Mouse (Mus musculus) inflammation-experienced regulatory T-cells (primary cell): ENCODE measurements around the gene Anapc15-ps. TPM values are rescaled to one million over a fixed set of nuclear protein-coding genes. Genes with fewer than 3 reads are reported as not detected.

Experiments
- polyA plus RNA-seq, 2 experiments: library from polyadenylated mRNA; unstranded; fragments of 100-300 nt; shearing (Covaris generic); gene quantifications; one replicate each; pipeline ENCODE4 v1.2.1; 2017

Gene Anapc15-ps
- 1 to 10 TPM in 1 of 2 experiments, not detected in 1; 6.8 TPM for polyA plus RNA-seq

DNA sequence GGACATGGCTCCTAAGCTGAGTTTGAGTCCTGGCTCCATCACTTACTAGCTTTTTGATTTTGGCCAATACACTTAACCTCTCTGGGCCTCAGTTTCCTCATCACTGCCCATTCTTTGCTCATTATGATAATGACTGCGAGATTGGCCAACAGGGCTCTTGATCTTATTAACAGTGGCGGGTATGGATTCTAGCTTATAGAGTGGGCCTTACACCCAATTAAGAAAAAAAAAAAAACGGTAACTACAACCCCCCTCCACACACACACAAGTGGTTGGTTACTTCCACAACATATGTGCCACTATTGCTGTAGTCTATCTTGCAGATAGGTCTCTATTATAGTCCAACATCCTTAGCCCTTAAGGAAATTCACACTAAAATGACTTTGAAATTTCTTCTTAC is at the start of gene Anapc15-ps:
Gene Anapc15-ps, minus strand, starts transcription at position 101 of the 400 bp plus-strand sequence.

Other genes starting within 250 kb of the Anapc15-ps start
- 100 to 1,000 TPM; 120 to 123 TPM for gene Mrpl42, start 171.5 kb downstream of the Anapc15-ps start, polyA plus RNA-seq
- 100 to 1,000 TPM; 274 to 292 TPM for gene Ube2n, start 158.3 kb downstream of the Anapc15-ps start, polyA plus RNA-seq
- 10 to 100 TPM; 39.2 to 49.2 TPM for gene Nudt4, start 109.3 kb downstream of the Anapc15-ps start, polyA plus RNA-seq
- gene Gm33543, start 169.5 kb upstream of the Anapc15-ps start, polyA plus RNA-seq: not detected